Mouse (Mus musculus) forebrain, embryonic 15.5 days (tissue): ENCODE data around the gene Txndc11. TPM values are rescaled to one million over a fixed set of nuclear protein-coding genes. Genes with fewer than 3 reads are reported as not detected.

Experiments used
- ATAC-seq: fragments of 200-750 bp; cut with Nextera tagmentation; replicated peaks from 2 replicates; pipeline ENCODE4 v1.8.0; 2017; ENCODE audit warnings: mild to moderate bottlenecking, moderate TSS enrichment, moderate library complexity
- H3K27ac ChIP-seq: fragments of 300-500 bp; sonication (generic); replicated peaks from 2 replicates; pipeline ENCODE4 v1.5.1; 2015; ENCODE audit warnings: mild to moderate bottlenecking, inconsistent platforms
- H3K27me3 ChIP-seq: fragments of 300-500 bp; sonication (generic); 2 replicates; pipeline ENCODE4 v1.6.1; 2015; ENCODE audit warnings: inconsistent platforms
- H3K36me3 ChIP-seq: fragments of 300-500 bp; sonication (generic); 2 replicates; pipeline ENCODE4 v1.6.1; 2015; ENCODE audit warnings: mild to moderate bottlenecking, inconsistent platforms
- H3K4me1 ChIP-seq: fragments of 300-500 bp; sonication (generic); 2 replicates; pipeline ENCODE4 v1.6.1; 2015; ENCODE audit warnings: inconsistent platforms
- H3K4me2 ChIP-seq: fragments of 300-500 bp; sonication (generic); replicated peaks from 2 replicates; pipeline ENCODE4 v1.6.1; 2015; ENCODE audit warnings: mild to moderate bottlenecking, inconsistent platforms
- H3K4me3 ChIP-seq: fragments of 300-500 bp; sonication (generic); 2 replicates; pipeline ENCODE4 v1.5.1; 2015; ENCODE audit warnings: mild to moderate bottlenecking, inconsistent platforms
- H3K9ac ChIP-seq: fragments of 300-500 bp; sonication (generic); replicated peaks from 2 replicates; pipeline ENCODE4 v1.6.1; 2015; ENCODE audit warnings: mild to moderate bottlenecking, inconsistent platforms
- H3K9me3 ChIP-seq: fragments of 300-500 bp; sonication (generic); 2 replicates; pipeline ENCODE4 v1.6.1; 2016; ENCODE audit warnings: inconsistent platforms
- WGBS: fragments of 180-500 bp; shearing (Covaris S2); methylation state at CpG from one replicate; pipeline ENCODE4 v1.1.7; 2015; ENCODE audit warnings: mixed read lengths; 5-methylcytosine and 5-hydroxymethylcytosine counted together
- microRNA-seq: library from miRNA; unstranded; fragments of <30 nt; microRNA quantifications from one replicate; pipeline ENCODE4, GENCODE M21; 2016
- polyA plus RNA-seq: library from polyadenylated mRNA; unstranded; fragments of >200 nt; fragmentation: Nextera tagmentation; extraction: Ambion mirVana; gene quantifications from 2 replicates; pipeline ENCODE4 v1.2.1, GENCODE M21; 2015

Gene Txndc11
- polyA plus RNA-seq, 1 experiment from 2014 or later, result 34.4 TPM

GRCm38 (mm10) chr16:11031320-11031719, 103.1 kb downstream of the Txndc11 start:
- no peak for ATAC-seq
- no peak overlapping the region for H3K27ac ChIP-seq
- no peak overlapping the region for H3K4me2 ChIP-seq
- 78% methylated on average over 3 of the region's 3 CpGs for WGBS
- H3K4me3 ChIP-seq, result no peak overlapping the region
- H3K27me3 ChIP-seq, result no peaks in the 10 kb centered on the region
- no peak overlapping the region for H3K9ac ChIP-seq
- H3K36me3 ChIP-seq, result no peaks in the 10 kb centered on the region
- H3K9me3 ChIP-seq, result no peaks in the 10 kb centered on the region
- no peaks in the 10 kb centered on the region for H3K4me1 ChIP-seq

- H3K27ac ChIP-seq, result no peak overlapping the region
- no peak overlapping the region for H3K4me2 ChIP-seq
- ATAC-seq, result no peak
- 92% methylated on average over 4 of the region's 4 CpGs for WGBS
- no peaks in the 10 kb centered on the region for H3K9me3 ChIP-seq
- no peaks in the 10 kb centered on the region for H3K27me3 ChIP-seq
- no peaks in the 10 kb centered on the region for H3K4me1 ChIP-seq
- H3K36me3 ChIP-seq, result no peaks in the 10 kb centered on the region
- H3K9ac ChIP-seq, result no peak overlapping the region
- no peak overlapping the region for H3K4me3 ChIP-seq
Measured at GRCm38 (mm10) chr16:11030844-11031243, 103.6 kb downstream of the Txndc11 start.

GRCm38 (mm10) chr16:11028206-11028605, 106.2 kb downstream of the Txndc11 start:
- Histone ChIP-seq H3K9me3 (no peaks in the 10 kb centered on the region), H3K36me3 (no peaks in the 10 kb centered on the region)

More at GRCm38 (mm10) chr16:11028206-11028605, 106.2 kb downstream of the Txndc11 start:
- no peaks in the 10 kb centered on the region for H3K4me1 ChIP-seq
- H3K4me3 ChIP-seq, result no peak overlapping the region
- H3K27me3 ChIP-seq, result no peaks in the 10 kb centered on the region
- H3K27ac ChIP-seq, result no peak overlapping the region
- no peak overlapping the region for H3K4me2 ChIP-seq
- WGBS, result 71% methylated on average over 7 of the region's 7 CpGs
- H3K9ac ChIP-seq, result no peak overlapping the region
- no peak for ATAC-seq

Small RNA genes within 50 kb of the gene (microRNA-seq; reads per million reads assigned to microRNA genes)
- gene Gm23935, result 36.9 reads per million, percentile 39 among the genes with 10 or more reads in this experiment

Other genes with a start within 250 kb of the Txndc11 start
- 156 and 171 TPM in 2 replicates for gene Snn, start 73.7 kb downstream of the Txndc11 start, polyA plus RNA-seq
- 48.2 and 48.5 TPM in 2 replicates for gene Litaf, start 68.5 kb downstream of the Txndc11 start, polyA plus RNA-seq
- gene Zc3h7a, start 41.7 kb upstream of the Txndc11 start, polyA plus RNA-seq, result 72.9 and 74.8 TPM in 2 replicates
- 155 and 157 TPM in 2 replicates for gene Rsl1d1, start 68.7 kb upstream of the Txndc11 start, polyA plus RNA-seq
- 60.7 and 62.8 TPM in 2 replicates for gene Gspt1, start 119.7 kb upstream of the Txndc11 start, polyA plus RNA-seq
- not detected in 2 replicates for gene Tnfrsf17, start 179.2 kb upstream of the Txndc11 start, polyA plus RNA-seq
- 14.1 and 15.9 TPM in 2 replicates for gene Snx29, start 188.3 kb upstream of the Txndc11 start, polyA plus RNA-seq